Mouse (Mus musculus): ENCODE data around the gene Dhx57. TPM values are rescaled to one million over a fixed set of nuclear protein-coding genes. Genes with fewer than 3 reads are reported as not detected.
"Not testable (repeated sequence)": the region's sequence is repeated elsewhere in the genome, so short reads cannot be mapped to it uniquely, and the experiment has no call there.

Gene Dhx57
- polyA plus RNA-seq, 1 experiment from 2014 or later = 28.6 TPM

DNA sequence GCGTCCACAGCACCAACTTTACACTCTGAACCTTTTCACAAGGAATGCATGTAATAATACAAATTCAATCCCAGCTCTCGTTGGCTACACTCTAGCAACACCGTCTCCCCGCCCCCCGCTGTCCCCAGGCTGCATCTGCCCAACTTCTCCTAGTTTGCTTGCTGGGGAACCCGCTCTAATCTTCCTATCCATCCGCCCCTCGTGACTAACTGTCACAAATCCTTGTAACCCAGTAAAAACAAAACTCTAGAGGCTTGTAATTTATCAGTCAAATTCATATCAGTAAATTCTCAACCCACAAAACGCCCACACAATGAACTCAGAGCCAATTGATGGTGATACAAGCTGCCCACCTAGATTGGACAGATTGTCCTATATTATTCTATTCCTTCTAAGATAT is 69.1 kb downstream of the Dhx57 start:
- H3K27ac ChIP-seq = no peak overlapping the region
- H3K9me3 ChIP-seq (replicated peaks) = no peaks in the 10 kb centered on the region
- no peak overlapping the region for H3K4me2 ChIP-seq
- no peaks in the 10 kb centered on the region for H3K36me3 ChIP-seq (ENCODE audit: poor library complexity, severe bottlenecking)
- WGBS = 72% methylated on average over 9 of the region's 9 CpGs
- H3K4me3 ChIP-seq = no peak overlapping the region
- H3K27me3 ChIP-seq = no peaks in the 10 kb centered on the region
- H3K4me1 ChIP-seq = peaks cover 5% of the 10 kb centered on the region
- no peak for ATAC-seq
- no peak overlapping the region for H3K9ac ChIP-seq

DNA sequence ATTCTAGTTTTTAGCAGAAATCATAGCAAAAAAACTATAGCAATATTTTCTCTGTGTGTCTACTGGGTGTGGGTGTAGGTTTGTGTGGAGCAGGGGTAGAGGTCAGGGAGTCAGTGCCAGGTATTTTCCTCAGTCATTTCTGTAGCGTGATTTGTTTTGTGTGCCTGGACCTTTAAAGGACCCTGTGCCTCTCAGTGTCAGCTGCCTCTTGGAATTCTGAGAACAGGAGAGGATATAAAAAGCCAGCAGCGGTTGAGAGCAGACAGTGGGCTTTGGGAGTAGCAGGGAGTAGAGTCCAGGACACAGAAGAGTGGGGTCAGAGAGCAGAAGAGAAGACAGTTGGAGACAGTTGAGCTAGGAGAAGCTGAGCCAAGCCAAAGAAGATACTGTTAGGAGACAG is 70.1 kb downstream of the Dhx57 start:
- 83% methylated on average over 2 of the region's 2 CpGs for WGBS

DNA sequence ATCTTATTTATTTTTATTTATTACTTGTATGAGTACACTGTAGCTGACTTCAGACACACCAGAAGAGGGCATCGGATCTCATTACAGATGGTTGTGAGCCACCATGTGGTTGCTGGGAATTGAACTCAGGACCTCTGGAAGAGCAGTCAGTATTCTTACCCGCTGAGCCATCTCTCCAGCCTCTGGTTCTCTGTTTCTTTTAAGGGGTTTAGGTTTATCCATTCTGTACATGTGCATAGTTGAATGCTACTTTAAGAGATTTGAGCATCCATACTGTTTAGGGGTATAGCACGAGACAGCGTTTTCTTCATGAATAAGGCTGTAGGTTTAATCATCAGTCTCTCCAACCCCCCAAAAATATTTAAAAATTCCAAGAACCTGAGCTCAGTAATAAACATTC is 76.3 kb downstream of the Dhx57 start:
- H3K4me1 ChIP-seq; H3K4me3 ChIP-seq; H3K27me3 ChIP-seq; H3K27ac ChIP-seq; H3K9ac ChIP-seq; H3K36me3 ChIP-seq (ENCODE audit: poor library complexity, severe bottlenecking); H3K4me2 ChIP-seq; H3K9me3 ChIP-seq (replicated peaks); ATAC-seq: not testable (repeated sequence)
- WGBS = 92% methylated on average over 4 of the region's 4 CpGs

More for the DNA sequence above, 70.1 kb downstream of the Dhx57 start:
- H3K27ac ChIP-seq = no peak overlapping the region
- no peak overlapping the region for H3K9ac ChIP-seq
- no peak for ATAC-seq
- H3K27me3 ChIP-seq = no peaks in the 10 kb centered on the region
- no peak overlapping the region for H3K4me3 ChIP-seq
- no peak overlapping the region for H3K4me2 ChIP-seq
- H3K4me1 ChIP-seq = peaks cover 4% of the 10 kb centered on the region
- H3K9me3 ChIP-seq (replicated peaks) = no peaks in the 10 kb centered on the region
- no peaks in the 10 kb centered on the region for H3K36me3 ChIP-seq (ENCODE audit: poor library complexity, severe bottlenecking)

DNA sequence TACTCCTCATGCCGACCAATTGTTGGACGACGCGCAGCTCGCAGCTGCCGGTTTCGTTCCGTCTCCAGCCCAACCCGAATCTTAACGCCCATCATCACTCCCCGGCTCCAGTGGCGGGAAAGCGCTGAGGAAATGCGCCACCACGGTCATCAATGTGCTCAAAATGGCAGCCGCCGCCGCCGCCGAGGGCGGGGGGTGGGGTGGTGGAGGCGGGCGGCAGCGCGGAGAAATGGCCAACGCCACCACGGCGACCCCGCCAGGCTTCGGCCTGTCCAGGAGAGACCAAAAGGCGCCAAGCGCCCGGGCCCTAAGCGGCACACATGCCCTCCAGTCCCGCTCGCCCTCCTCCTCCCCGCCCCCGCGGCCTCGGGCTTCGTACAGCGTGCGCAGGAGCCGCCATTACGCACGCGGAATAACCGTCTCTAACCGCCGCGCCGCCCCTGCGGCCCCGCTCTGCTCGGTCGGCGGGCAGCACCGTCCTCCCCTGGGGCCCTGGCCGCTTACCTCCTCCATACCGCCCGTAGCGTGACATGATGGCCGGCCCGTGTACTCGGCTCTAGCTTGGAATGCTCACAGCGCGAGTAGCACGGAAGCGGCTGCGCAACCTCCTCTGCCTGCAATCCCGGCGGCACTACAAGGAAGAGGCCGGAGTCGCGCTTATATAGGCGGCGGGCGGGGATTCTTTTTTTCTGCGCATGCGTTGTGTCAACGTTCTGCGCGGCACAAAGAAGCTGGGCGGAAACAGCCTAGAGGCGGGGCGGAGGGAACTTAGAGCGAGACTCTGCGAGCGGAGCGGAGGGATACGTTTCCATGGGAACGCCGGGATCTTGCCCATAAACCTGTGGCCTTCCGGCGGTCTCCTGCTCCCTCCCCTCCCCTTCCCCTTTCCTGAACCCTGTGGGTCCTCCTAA is 83.3 kb downstream of the Dhx57 start, which contains the start of the genes Srsf7 and Ttc39d:
Gene Srsf7, minus strand, starts transcription at position 637 of the 911 bp plus-strand sequence.
Gene Ttc39d, plus strand, starts transcription at position 790 of the 911 bp plus-strand sequence.
- H3K4me1 ChIP-seq = peaks cover 25% of the 10 kb centered on the region
- peak within 1 kb of the TSS; percentile 99 for H3K9ac ChIP-seq
- H3K27me3 ChIP-seq = no peaks in the 10 kb centered on the region
- peak within 1 kb of the TSS; percentile 90 for H3K4me3 ChIP-seq
- ATAC-seq = peak; percentile 94
- H3K9me3 ChIP-seq (replicated peaks) = no peaks in the 10 kb centered on the region
- H3K27ac ChIP-seq = peak within 1 kb of the TSS; percentile 99
- peaks cover 32% of the 10 kb centered on the region for H3K36me3 ChIP-seq (ENCODE audit: poor library complexity, severe bottlenecking)
- WGBS = under 1% methylated on average over 92 of the region's 95 CpGs
- H3K4me2 ChIP-seq = peak within 1 kb of the TSS; percentile 88

DNA sequence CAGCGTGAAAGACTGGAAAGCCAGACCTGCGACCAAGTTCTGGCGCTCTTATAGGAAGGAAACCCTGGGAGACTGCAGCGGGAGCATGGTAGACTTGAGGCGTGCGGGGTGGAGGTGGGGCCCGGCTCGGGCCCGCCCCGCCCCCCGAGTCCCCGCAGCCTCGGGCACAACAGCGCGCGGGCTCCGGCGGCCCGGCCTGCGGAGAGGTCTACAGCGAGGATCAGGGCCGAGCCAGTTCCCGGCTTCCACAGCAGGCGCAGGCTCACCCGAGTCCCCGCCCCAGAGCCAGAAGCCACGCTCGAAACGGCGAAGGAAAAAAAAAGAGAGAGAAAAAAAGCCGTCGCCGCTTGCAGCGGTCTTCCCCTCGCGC is 84.0 kb downstream of the Dhx57 start:
- no peaks in the 10 kb centered on the region for H3K9me3 ChIP-seq (replicated peaks)
- under 1% methylated on average over 36 of the region's 36 CpGs for WGBS
- peak; percentile 71 for ATAC-seq

DNA sequence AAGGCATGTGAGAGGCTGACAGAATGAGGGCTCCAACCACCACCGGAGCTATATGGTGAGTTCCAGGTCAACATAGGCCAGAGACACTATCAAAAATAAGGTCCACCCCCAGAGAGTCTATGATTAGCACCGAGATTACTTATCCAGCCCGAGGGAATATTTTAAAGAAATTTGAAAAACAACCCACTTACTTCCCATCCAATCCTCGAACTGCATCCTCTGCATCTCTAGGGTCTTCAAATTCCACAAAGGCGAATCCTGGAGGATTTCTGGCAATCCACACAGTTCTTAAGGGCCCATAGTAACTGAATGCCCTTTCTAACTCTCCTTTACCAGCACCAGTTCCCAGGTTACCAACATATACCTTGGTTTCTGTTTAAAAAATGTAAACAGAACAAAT is 84.6 kb downstream of the Dhx57 start:
- WGBS = 44% methylated on average over 5 of the region's 5 CpGs

More for the DNA sequence above, 84.0 kb downstream of the Dhx57 start:
- H3K27ac ChIP-seq = peak overlapping the region; percentile 99
- peaks cover 39% of the 10 kb centered on the region for H3K36me3 ChIP-seq (ENCODE audit: poor library complexity, severe bottlenecking)
- peak overlapping the region; percentile 88 for H3K4me2 ChIP-seq
- peak overlapping the region; percentile 99 for H3K9ac ChIP-seq
- H3K4me1 ChIP-seq = peaks cover 25% of the 10 kb centered on the region
- H3K27me3 ChIP-seq = no peaks in the 10 kb centered on the region
- H3K4me3 ChIP-seq = peak overlapping the region; percentile 90

DNA sequence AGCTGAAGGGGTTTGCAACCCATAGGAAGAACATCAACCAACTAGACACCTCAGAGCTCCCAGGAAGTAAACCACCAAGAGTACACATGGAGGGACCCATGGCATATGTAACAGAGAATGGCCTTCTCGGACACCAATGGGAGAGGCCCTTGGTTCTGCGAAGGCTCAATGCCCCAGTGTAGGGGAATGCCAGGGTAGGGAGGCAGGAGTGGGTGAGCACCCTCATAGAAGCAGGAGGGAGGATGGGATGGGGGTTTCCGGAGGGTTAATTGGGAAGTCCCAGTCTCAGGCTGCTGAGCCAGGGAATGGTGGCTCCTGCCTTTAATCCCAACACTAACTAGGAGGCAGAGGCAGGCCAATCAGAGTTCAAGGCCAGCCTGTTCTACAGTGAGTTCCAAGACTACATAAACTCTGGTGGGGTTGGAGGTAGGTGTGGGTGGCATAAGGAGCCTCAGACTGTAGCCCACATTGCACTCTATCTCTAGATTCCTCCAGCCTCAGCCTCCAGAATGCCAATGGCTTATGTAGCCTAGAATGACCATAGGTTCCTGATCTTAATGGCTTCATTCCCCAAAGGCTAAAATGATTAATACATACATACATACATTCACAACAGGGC is 91.0 kb downstream of the Dhx57 start:
- peak; percentile 36; the same call in 1 of the 2 replicates for ATAC-seq
- WGBS = 90% methylated on average over 3 of the region's 3 CpGs
- Histone ChIP-seq H3K27me3 (no peaks in the 10 kb centered on the region), H3K9ac (no peak overlapping the region), H3K4me2 (no peak overlapping the region), H3K9me3 (replicated peaks) (no peaks in the 10 kb centered on the region), H3K36me3 (ENCODE audit: poor library complexity, severe bottlenecking) (peaks cover 81% of the 10 kb centered on the region), H3K4me3 (no peak overlapping the region), H3K27ac (no peak overlapping the region), H3K4me1 (peaks cover 11% of the 10 kb centered on the region; the same call in 1 of the 2 replicates)

More for the DNA sequence above, 84.6 kb downstream of the Dhx57 start:
- peaks cover 42% of the 10 kb centered on the region for H3K36me3 ChIP-seq (ENCODE audit: poor library complexity, severe bottlenecking)
- peak overlapping the region; percentile 99; the same call in 1 of the 2 replicates for H3K27ac ChIP-seq
- no peaks in the 10 kb centered on the region for H3K27me3 ChIP-seq
- peak overlapping the region; percentile 90 for H3K4me3 ChIP-seq
- no peaks in the 10 kb centered on the region for H3K9me3 ChIP-seq (replicated peaks)
- ATAC-seq = no peak
- H3K4me2 ChIP-seq = peak overlapping the region; percentile 88
- H3K9ac ChIP-seq = peak overlapping the region; percentile 99
- peaks cover 25% of the 10 kb centered on the region for H3K4me1 ChIP-seq

DNA sequence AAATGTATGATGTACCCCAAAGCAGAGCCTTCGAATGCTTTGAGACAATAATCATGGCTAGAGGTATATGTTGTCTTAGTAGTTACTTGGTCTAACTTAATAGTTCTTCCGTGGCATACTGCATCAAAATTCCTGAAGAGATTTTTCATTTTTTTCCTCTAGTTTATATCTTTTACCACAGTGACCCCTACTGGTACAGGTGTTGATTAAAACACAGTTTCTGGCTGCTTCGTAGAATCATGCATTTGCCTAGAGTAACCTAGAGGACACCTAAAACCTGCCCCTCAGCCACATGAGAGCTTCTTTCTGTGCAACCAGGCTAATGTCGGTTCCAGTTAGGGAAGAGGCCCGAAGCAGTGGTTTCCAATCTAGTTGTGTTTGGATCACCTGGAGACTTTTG is 97.2 kb downstream of the Dhx57 start:
- Histone ChIP-seq H3K4me1 (0 out of 2 replicates have a peak, but pooled peaks cover 4% of the 10 kb centered on the region), H3K4me2 (no peak overlapping the region), H3K36me3 (ENCODE audit: poor library complexity, severe bottlenecking) (peaks cover 31% of the 10 kb centered on the region), H3K27me3 (no peaks in the 10 kb centered on the region), H3K9ac (no peak overlapping the region), H3K9me3 (replicated peaks) (no peaks in the 10 kb centered on the region), H3K27ac (no peak overlapping the region), H3K4me3 (no peak overlapping the region)
- ATAC-seq = peak; percentile 45; the same call in 1 of the 2 replicates
- WGBS = 66% methylated on average over 5 of the region's 5 CpGs

Other genes starting within 250 kb of the Dhx57 start
- gene Hnrnpll, start 228.1 kb downstream of the Dhx57 start, polyA plus RNA-seq (2015; fragmentation: Nextera tagmentation; extraction: Ambion mirVana) = 82.6 and 85.4 TPM in 2 replicates
- gene Galm, start 163.0 kb downstream of the Dhx57 start, polyA plus RNA-seq (2015; fragmentation: Nextera tagmentation; extraction: Ambion mirVana) = 3.4 and 4.6 TPM in 2 replicates
- 747 and 755 TPM in 2 replicates for gene Srsf7, start 83.2 kb downstream of the Dhx57 start, polyA plus RNA-seq (2015; fragmentation: Nextera tagmentation; extraction: Ambion mirVana)
- gene Ttc39d, start 83.0 kb downstream of the Dhx57 start, polyA plus RNA-seq (2015; fragmentation: Nextera tagmentation; extraction: Ambion mirVana) = 0.11 and 0.13 TPM in 2 replicates
- 33.6 and 35.8 TPM in 2 replicates for gene Gemin6, start 66.0 kb downstream of the Dhx57 start, polyA plus RNA-seq (2015; fragmentation: Nextera tagmentation; extraction: Ambion mirVana)
- gene Morn2, start 273 bp downstream of the Dhx57 start, polyA plus RNA-seq (2015; fragmentation: Nextera tagmentation; extraction: Ambion mirVana) = 49.0 and 51.0 TPM in 2 replicates
- gene Arhgef33, start 16.9 kb upstream of the Dhx57 start, polyA plus RNA-seq (2015; fragmentation: Nextera tagmentation; extraction: Ambion mirVana) = 0.65 and 0.96 TPM in 2 replicates
- 2.0 and 2.1 TPM in 2 replicates for gene Gm10190, start 83.1 kb upstream of the Dhx57 start, polyA plus RNA-seq (2015; fragmentation: Nextera tagmentation; extraction: Ambion mirVana)
- gene Sos1, start 190.0 kb upstream of the Dhx57 start, polyA plus RNA-seq (2015; fragmentation: Nextera tagmentation; extraction: Ambion mirVana) = 6.6 and 6.9 TPM in 2 replicates

Data from forebrain, embryonic 13.5 days (tissue).